Mouse (Mus musculus) right cerebral cortex, postnatal 10 days (tissue): ENCODE measurements around the gene Tmem255b.

Experiments used
- DNase-seq, 2 experiments: peaks; one replicate each; pipeline ENCODE4 v3.0.0; 2021; ENCODE audit warnings: low spot score in 2 of 2

Gene Tmem255b

GRCm38 (mm10) chr8:13446456-13446855 is 11.5 kb downstream of the Tmem255b start:
- DNase-seq, result no peak

GRCm38 (mm10) chr8:13448145-13448544 is 13.2 kb downstream of the Tmem255b start:
- DNase-seq, result no peak

GRCm38 (mm10) chr8:13451747-13452277 is 16.8 kb downstream of the Tmem255b start:
- DNase-seq, result no peak

- DNase-seq, result peak; percentile 70 to 76
Observed at GRCm38 (mm10) chr8:13454341-13455113, 19.5 kb downstream of the Tmem255b start.

GRCm38 (mm10) chr8:13455295-13455694 is 20.3 kb downstream of the Tmem255b start:
- peak in 1 of 2 experiments; percentile 67 for DNase-seq

GRCm38 (mm10) chr8:13459431-13459830 is 24.4 kb downstream of the Tmem255b start:
- DNase-seq, result no peak

- no peak for DNase-seq
Observed at GRCm38 (mm10) chr8:13461085-13461765, 26.2 kb downstream of the Tmem255b start.

GRCm38 (mm10) chr8:13461843-13462242 is 26.9 kb downstream of the Tmem255b start:
- DNase-seq, result peak; percentile 72 to 86

GRCm38 (mm10) chr8:13462392-13462791 is 27.4 kb downstream of the Tmem255b start:
- DNase-seq, result peak in 1 of 2 experiments; percentile 46

- no peak for DNase-seq
Observed at GRCm38 (mm10) chr8:13465324-13465723, 30.3 kb downstream of the Tmem255b start.

GRCm38 (mm10) chr8:13466989-13467388 is 32.0 kb downstream of the Tmem255b start:
- no peak for DNase-seq

- DNase-seq, result no peak
Observed at GRCm38 (mm10) chr8:13468737-13469136, 33.7 kb downstream of the Tmem255b start.

- no peak for DNase-seq
Observed at GRCm38 (mm10) chr8:13471484-13471883, 36.5 kb downstream of the Tmem255b start.

- no peak for DNase-seq
Observed at GRCm38 (mm10) chr8:13472284-13472683, 37.3 kb downstream of the Tmem255b start.

GRCm38 (mm10) chr8:13475892-13476291 is 40.9 kb downstream of the Tmem255b start:
- DNase-seq, result no peak

- no peak for DNase-seq
Observed at GRCm38 (mm10) chr8:13481089-13481554, 46.1 kb downstream of the Tmem255b start.

GRCm38 (mm10) chr8:13481596-13481995 is 46.6 kb downstream of the Tmem255b start:
- DNase-seq, result no peak

GRCm38 (mm10) chr8:13482101-13482801 is 47.3 kb downstream of the Tmem255b start:
- no peak for DNase-seq

- DNase-seq, result no peak
Observed at GRCm38 (mm10) chr8:13483191-13483590, 48.2 kb downstream of the Tmem255b start.

GRCm38 (mm10) chr8:13489351-13489750 is 54.4 kb downstream of the Tmem255b start:
- no peak for DNase-seq

- DNase-seq, result no peak
Observed at GRCm38 (mm10) chr8:13489986-13490910, 55.3 kb downstream of the Tmem255b start.
